Mouse (Mus musculus): ENCODE measurements around the gene Clpb. TPM values are rescaled to one million over a fixed set of nuclear protein-coding genes. Genes with fewer than 3 reads are reported as not detected.

Clpb gene
- polyA plus RNA-seq, 1 experiment from 2014 or later = 33.0 TPM

DNA sequence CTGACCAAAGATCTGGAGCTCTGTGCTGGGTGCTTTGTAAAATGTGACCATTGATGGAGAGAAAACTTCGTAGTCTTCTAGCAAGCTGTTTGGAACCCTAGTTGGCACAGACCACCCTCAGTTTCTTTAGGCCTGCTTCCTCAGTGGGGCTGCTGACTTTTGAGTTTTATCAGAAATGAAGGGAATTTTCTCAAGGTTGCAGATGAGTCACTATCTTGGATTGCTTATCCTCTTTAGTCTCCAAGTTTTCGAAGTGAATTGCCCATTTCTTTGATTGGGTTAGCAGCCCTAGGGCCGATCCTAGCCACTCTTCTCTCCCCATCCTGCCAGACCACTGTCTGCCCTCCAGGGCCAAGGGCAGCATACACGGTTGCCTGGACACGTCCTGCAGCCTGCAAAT, 39.3 kb downstream of the Clpb start:
- Histone ChIP-seq H3K9me3 (ENCODE audit: control insufficient read depth, low read length) (no peaks in the 10 kb centered on the region), H3K36me3 (replicated peaks; ENCODE audit: control insufficient read depth, insufficient read depth) (peaks cover 13% of the 10 kb centered on the region), H3K27ac (no peak overlapping the region), H3K27me3 (ENCODE audit: control insufficient read depth, insufficient read depth, low read length) (no peaks in the 10 kb centered on the region), H3K4me1 (replicated peaks; ENCODE audit: control insufficient read depth, insufficient read depth, low read length) (no peaks in the 10 kb centered on the region), H3K4me2 (replicated peaks) (no peak overlapping the region), H3K9ac (no peak overlapping the region), H3K4me3 (replicated peaks; ENCODE audit: low read length) (no peak overlapping the region)
- 82% methylated on average over 5 of the region's 5 CpGs for WGBS
- ATAC-seq (ENCODE audit: low FRiP score) = no peak
- no peak for DNase-seq (ENCODE audit: low spot score)

DNA sequence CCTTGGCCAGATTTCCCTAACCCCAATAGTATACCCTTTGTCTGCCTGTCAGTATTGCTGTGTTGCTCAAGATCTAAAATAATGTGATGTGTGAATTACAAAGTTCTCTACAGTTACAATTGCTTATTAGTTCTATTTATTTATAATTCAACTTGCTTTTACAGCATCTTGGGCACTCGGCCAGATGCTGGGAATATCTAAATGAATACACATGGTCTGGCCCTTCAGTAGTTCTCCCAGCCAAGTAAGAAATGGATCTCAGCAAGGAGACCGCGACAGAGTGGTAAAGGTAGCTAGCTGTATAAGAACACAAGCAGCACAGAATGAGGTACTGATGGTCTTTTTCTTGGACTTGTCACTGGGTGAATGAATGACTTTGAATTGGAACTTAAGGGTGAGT, 46.2 kb downstream of the Clpb start:
- peaks cover 13% of the 10 kb centered on the region for H3K36me3 ChIP-seq (replicated peaks; ENCODE audit: control insufficient read depth, insufficient read depth)
- DNase-seq (ENCODE audit: low spot score) (no peak), ATAC-seq (ENCODE audit: low FRiP score) (no peak)
- H3K27me3 ChIP-seq (ENCODE audit: control insufficient read depth, insufficient read depth, low read length) = no peaks in the 10 kb centered on the region
- no peak overlapping the region for H3K27ac ChIP-seq
- H3K4me1 ChIP-seq (replicated peaks; ENCODE audit: control insufficient read depth, insufficient read depth, low read length) = no peaks in the 10 kb centered on the region
- 91% methylated on average over 3 of the region's 3 CpGs for WGBS
- H3K4me3 ChIP-seq (replicated peaks; ENCODE audit: low read length) = no peak overlapping the region
- H3K9me3 ChIP-seq (ENCODE audit: control insufficient read depth, low read length) = no peaks in the 10 kb centered on the region
- no peak overlapping the region for H3K4me2 ChIP-seq (replicated peaks)
- no peak overlapping the region for H3K9ac ChIP-seq

DNA sequence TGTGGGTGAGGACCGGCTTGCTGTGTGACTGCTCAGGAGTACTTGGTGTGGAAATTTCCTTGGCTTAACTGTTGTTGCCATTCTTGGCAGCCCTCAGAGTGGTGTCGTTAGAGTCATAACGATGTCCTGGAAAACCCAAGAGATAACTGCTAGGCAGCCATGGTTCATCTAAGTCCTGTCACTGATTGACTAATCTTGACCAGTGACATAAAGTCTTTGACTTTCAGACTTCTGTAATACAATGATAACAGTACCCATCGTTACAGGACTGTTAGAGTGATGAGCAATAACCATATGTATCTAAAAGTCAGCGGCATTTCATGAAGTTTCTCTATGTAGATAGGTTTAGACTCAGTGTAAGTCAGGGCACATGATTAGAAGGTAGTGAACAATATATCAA, 46.8 kb downstream of the Clpb start:
- no peak overlapping the region for H3K4me3 ChIP-seq (replicated peaks; ENCODE audit: low read length)
- no peak for ATAC-seq (ENCODE audit: low FRiP score)
- no peaks in the 10 kb centered on the region for H3K27me3 ChIP-seq (ENCODE audit: control insufficient read depth, insufficient read depth, low read length)
- H3K4me1 ChIP-seq (replicated peaks; ENCODE audit: control insufficient read depth, insufficient read depth, low read length) = no peaks in the 10 kb centered on the region
- no peak for DNase-seq (ENCODE audit: low spot score)
- no peak overlapping the region for H3K4me2 ChIP-seq (replicated peaks)
- H3K36me3 ChIP-seq (replicated peaks; ENCODE audit: control insufficient read depth, insufficient read depth) = peaks cover 13% of the 10 kb centered on the region
- H3K27ac ChIP-seq = no peak overlapping the region
- 96% methylated on average over 5 of the region's 5 CpGs for WGBS
- H3K9me3 ChIP-seq (ENCODE audit: control insufficient read depth, low read length) = no peaks in the 10 kb centered on the region
- H3K9ac ChIP-seq = no peak overlapping the region

DNA sequence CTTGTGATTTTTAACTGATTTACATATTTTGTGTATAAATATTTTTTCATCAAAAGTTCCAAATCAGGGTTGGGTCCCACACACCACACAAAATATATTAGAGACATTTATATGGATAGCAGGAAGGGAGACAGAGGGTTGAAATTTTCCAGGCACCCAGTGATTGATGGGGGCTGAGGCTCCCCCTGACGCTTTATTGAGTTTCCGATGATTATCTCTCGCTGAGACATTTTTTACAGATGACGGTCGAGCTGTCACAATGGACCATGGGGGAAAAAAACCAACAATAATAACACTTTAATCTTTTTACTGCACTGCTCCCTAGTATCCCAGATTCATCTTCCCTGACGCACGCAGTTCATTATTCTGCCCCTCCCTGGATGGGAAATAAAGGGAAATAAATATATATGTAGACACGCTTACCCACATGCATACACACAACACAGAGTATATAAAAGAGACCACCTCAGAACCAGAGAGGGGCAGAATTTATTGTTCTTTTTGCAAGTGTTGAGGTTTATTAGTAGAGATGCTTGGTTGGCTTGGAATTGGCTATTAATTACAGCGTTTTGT, 50.5 kb downstream of the Clpb start:
- ATAC-seq (ENCODE audit: low FRiP score) (peak; percentile 60), DNase-seq (ENCODE audit: low spot score) (no peak)
- Histone ChIP-seq H3K9ac (no peak overlapping the region), H3K36me3 (replicated peaks; ENCODE audit: control insufficient read depth, insufficient read depth) (no peaks in the 10 kb centered on the region), H3K9me3 (ENCODE audit: control insufficient read depth, low read length) (no peaks in the 10 kb centered on the region), H3K27ac (peak overlapping the region; percentile 49), H3K27me3 (ENCODE audit: control insufficient read depth, insufficient read depth, low read length) (no peaks in the 10 kb centered on the region), H3K4me2 (replicated peaks) (no peak overlapping the region), H3K4me3 (replicated peaks; ENCODE audit: low read length) (no peak overlapping the region), H3K4me1 (replicated peaks; ENCODE audit: control insufficient read depth, insufficient read depth, low read length) (no peaks in the 10 kb centered on the region)
- 64% methylated on average over 9 of the region's 9 CpGs for WGBS

- Histone ChIP-seq H3K9me3 (ENCODE audit: control insufficient read depth, low read length) (no peaks in the 10 kb centered on the region), H3K4me2 (replicated peaks) (no peak overlapping the region), H3K27me3 (ENCODE audit: control insufficient read depth, insufficient read depth, low read length) (no peaks in the 10 kb centered on the region), H3K9ac (no peak overlapping the region), H3K4me1 (replicated peaks; ENCODE audit: control insufficient read depth, insufficient read depth, low read length) (no peaks in the 10 kb centered on the region), H3K4me3 (replicated peaks; ENCODE audit: low read length) (no peak overlapping the region), H3K36me3 (replicated peaks; ENCODE audit: control insufficient read depth, insufficient read depth) (no peaks in the 10 kb centered on the region), H3K27ac (no peak overlapping the region)
- ATAC-seq (ENCODE audit: low FRiP score) (no peak), DNase-seq (ENCODE audit: low spot score) (no peak)
- 91% methylated on average over 5 of the region's 5 CpGs for whole genome bisulfite sequencing
Measured at GRCm38 (mm10) chr7:101715041-101715551, 51.7 kb downstream of the Clpb start.

DNA sequence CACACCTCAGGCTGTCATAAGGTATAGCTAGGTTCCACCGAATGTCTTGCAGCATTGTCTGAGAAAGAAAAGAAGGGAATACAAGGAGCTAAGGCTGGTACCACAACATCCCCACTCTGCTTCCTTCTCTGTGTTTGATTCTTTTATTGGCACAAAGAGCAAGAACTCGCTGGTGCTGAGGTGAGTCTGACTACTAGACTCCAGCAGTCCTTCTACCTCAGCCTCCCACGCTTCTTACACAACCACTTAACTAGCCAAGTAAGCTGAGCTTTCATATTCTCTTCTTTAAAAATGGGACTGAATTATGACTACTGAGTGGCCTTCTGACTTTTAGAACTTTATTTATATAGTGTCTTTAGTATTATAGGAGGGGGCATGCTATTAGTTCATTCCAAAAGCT, 56.9 kb downstream of the Clpb start:
- WGBS = 94% methylated on average over 3 of the region's 3 CpGs
- H3K4me3 ChIP-seq (replicated peaks; ENCODE audit: low read length) = no peak overlapping the region

DNA sequence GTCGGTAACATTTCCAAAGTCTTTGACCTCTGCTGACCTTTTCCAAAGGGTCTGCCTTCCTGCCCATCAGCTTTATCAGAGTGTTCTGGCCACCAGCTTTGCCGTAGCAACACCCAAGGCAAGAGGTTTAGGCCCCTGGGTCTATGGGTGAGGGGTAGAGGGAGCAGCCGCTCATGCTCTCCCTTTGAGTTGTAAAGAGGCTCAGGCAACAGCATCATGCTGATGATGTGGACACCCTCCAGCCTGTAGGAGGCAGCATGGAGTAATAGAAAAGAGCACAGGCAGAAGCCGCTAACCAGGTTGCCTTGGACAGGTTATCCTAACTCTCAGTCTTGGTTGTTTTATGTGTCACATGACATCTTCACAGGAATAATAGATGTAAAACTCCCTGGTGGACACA, 61.6 kb downstream of the Clpb start:
- DNase-seq (ENCODE audit: low spot score) (peak; percentile 49), ATAC-seq (ENCODE audit: low FRiP score) (no peak)
- Histone ChIP-seq H3K27me3 (ENCODE audit: control insufficient read depth, insufficient read depth, low read length) (no peaks in the 10 kb centered on the region), H3K4me3 (replicated peaks; ENCODE audit: low read length) (no peak overlapping the region), H3K36me3 (replicated peaks; ENCODE audit: control insufficient read depth, insufficient read depth) (no peaks in the 10 kb centered on the region; the same call in 1 of the 2 replicates), H3K9ac (no peak overlapping the region), H3K4me1 (replicated peaks; ENCODE audit: control insufficient read depth, insufficient read depth, low read length) (no peaks in the 10 kb centered on the region), H3K9me3 (ENCODE audit: control insufficient read depth, low read length) (no peaks in the 10 kb centered on the region), H3K27ac (no peak overlapping the region), H3K4me2 (replicated peaks) (no peak overlapping the region)
- 29% methylated on average over 4 of the region's 4 CpGs for WGBS

More for the DNA sequence above, 56.9 kb downstream of the Clpb start:
- Histone ChIP-seq H3K27ac (no peak overlapping the region), H3K4me2 (replicated peaks) (no peak overlapping the region), H3K4me1 (replicated peaks; ENCODE audit: control insufficient read depth, insufficient read depth, low read length) (no peaks in the 10 kb centered on the region), H3K9me3 (ENCODE audit: control insufficient read depth, low read length) (no peaks in the 10 kb centered on the region), H3K9ac (no peak overlapping the region), H3K27me3 (ENCODE audit: control insufficient read depth, insufficient read depth, low read length) (no peaks in the 10 kb centered on the region), H3K36me3 (replicated peaks; ENCODE audit: control insufficient read depth, insufficient read depth) (no peaks in the 10 kb centered on the region; the same call in 1 of the 2 replicates)
- DNase-seq (ENCODE audit: low spot score) (no peak), ATAC-seq (ENCODE audit: low FRiP score) (no peak)

DNA sequence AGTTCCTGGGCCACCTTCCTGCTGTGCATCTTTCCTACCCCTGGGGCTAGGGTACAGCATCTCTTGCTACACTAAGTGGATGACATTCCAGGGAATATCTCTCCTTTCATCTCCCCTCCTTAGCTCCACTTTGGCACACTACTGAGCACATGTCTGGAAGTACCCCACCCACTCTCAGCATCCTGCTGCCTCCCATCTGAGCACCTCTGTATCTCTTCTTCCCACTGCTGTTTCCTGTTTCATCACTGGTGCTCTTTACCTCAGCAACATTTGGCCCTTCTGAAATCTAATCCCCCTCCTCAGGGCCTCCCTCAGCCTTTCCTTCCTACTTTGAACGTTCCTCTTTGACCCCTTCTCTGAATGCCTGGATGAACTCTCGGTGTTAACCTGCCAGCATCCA, 63.5 kb downstream of the Clpb start:
- no peaks in the 10 kb centered on the region; the same call in 1 of the 2 replicates for H3K36me3 ChIP-seq (replicated peaks; ENCODE audit: control insufficient read depth, insufficient read depth)
- no peak overlapping the region for H3K4me3 ChIP-seq (replicated peaks; ENCODE audit: low read length)
- no peaks in the 10 kb centered on the region for H3K4me1 ChIP-seq (replicated peaks; ENCODE audit: control insufficient read depth, insufficient read depth, low read length)
- H3K27ac ChIP-seq = no peak overlapping the region
- H3K27me3 ChIP-seq (ENCODE audit: control insufficient read depth, insufficient read depth, low read length) = no peaks in the 10 kb centered on the region
- DNase-seq (ENCODE audit: low spot score) = no peak
- no peak for ATAC-seq (ENCODE audit: low FRiP score)
- H3K4me2 ChIP-seq (replicated peaks) = no peak overlapping the region
- WGBS = 32% methylated on average over 2 of the region's 2 CpGs
- H3K9ac ChIP-seq = no peak overlapping the region
- H3K9me3 ChIP-seq (ENCODE audit: control insufficient read depth, low read length) = no peaks in the 10 kb centered on the region

DNA sequence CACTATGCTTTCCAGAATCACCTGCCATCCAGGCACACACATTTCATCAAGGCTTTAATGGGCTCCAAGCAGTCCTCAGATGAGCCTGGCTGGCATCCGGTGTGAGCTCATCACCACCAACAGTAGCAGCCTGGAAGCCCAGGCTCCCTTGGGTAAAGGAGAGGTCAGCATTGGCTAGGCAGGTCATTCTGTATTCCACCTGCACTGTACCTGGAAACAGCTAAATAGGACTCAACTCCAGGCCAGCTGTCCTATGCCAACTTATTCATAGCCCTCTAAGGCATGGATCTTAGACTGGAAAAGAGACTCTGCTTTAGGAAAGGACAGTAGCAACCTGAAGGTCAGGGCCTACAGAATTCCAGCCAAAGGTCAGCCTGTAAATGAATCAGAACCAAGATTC, 68.7 kb downstream of the Clpb start:
- DNase-seq (ENCODE audit: low spot score) (no peak), ATAC-seq (ENCODE audit: low FRiP score) (no peak)
- no peak overlapping the region for H3K4me3 ChIP-seq (replicated peaks; ENCODE audit: low read length)
- H3K27me3 ChIP-seq (ENCODE audit: control insufficient read depth, insufficient read depth, low read length) = no peaks in the 10 kb centered on the region
- H3K9me3 ChIP-seq (ENCODE audit: control insufficient read depth, low read length) = no peaks in the 10 kb centered on the region
- no peak overlapping the region for H3K4me2 ChIP-seq (replicated peaks)
- no peak overlapping the region for H3K9ac ChIP-seq
- H3K4me1 ChIP-seq (replicated peaks; ENCODE audit: control insufficient read depth, insufficient read depth, low read length) = no peaks in the 10 kb centered on the region
- no peaks in the 10 kb centered on the region for H3K36me3 ChIP-seq (replicated peaks; ENCODE audit: control insufficient read depth, insufficient read depth)
- H3K27ac ChIP-seq = no peak overlapping the region
- WGBS = 95% methylated on average over 1 of the region's 1 CpGs

DNA sequence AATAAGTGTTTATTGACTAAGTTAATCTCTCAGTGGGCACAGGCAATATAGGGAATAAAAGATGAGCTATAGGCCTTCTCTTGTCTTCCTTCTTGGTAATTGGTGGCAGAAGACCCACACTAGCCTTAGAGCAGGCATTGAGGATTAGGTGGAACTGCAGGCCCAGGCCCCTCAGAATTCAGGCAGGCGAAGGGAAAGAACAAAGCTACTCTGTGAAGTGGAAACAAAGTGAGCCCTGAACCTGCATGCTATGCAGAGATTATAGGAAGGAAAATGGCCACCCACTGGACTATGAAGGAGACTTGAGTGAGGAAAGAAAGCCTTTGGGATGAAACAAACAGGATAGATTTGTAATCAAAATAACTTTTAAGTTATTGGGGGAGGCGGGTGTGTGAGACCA, 69.6 kb downstream of the Clpb start:
- Histone ChIP-seq H3K27ac (no peak overlapping the region), H3K9ac (no peak overlapping the region)
- WGBS = 62% methylated on average over 2 of the region's 2 CpGs

More for the DNA sequence above, 69.6 kb downstream of the Clpb start:
- Histone ChIP-seq H3K36me3 (replicated peaks; ENCODE audit: control insufficient read depth, insufficient read depth) (no peaks in the 10 kb centered on the region), H3K4me1 (replicated peaks; ENCODE audit: control insufficient read depth, insufficient read depth, low read length) (no peaks in the 10 kb centered on the region), H3K4me3 (replicated peaks; ENCODE audit: low read length) (no peak overlapping the region), H3K27me3 (ENCODE audit: control insufficient read depth, insufficient read depth, low read length) (no peaks in the 10 kb centered on the region), H3K4me2 (replicated peaks) (no peak overlapping the region), H3K9me3 (ENCODE audit: control insufficient read depth, low read length) (no peaks in the 10 kb centered on the region)
- DNase-seq (ENCODE audit: low spot score) (no peak), ATAC-seq (ENCODE audit: low FRiP score) (no peak)
